Comparison of ENCODE assay signal across 26 mouse cellular contexts in genomic region chr16:19027096-19027495, GRCm38 (mm10).
A peak's percentile ranks its signal among the peaks of the same experiment; 100 is the strongest.
DNase-seq lines count a peak whose midpoint lies in the region; ATAC-seq and TF ChIP-seq lines count a peak whose summit lies in the region.
"Had no signal": no experiment of that assay in that cellular context is flagged by ENCODE, and none has a peak within 500 bp of the region (broad histone marks: within the 10 kb centered on the region; RNA-seq: fewer than 3 reads in every experiment).

No protein-coding gene starts in this region.

- TF ChIP-seq POLR2A in spleen, adult 2 months (IDR thresholded peaks at IDR 0.05; ENCODE audit: low read depth, low read length) = no peak

- H3K4me2 ChIP-seq in heart, embryonic 11.5 days = no peak overlapping the region
- H3K4me2 ChIP-seq: embryonic facial prominence, embryonic 12.5 days; embryonic facial prominence, embryonic 15.5 days; heart, embryonic 15.5 days; hindbrain, embryonic 13.5 days had no signal

- peak; percentile 58; the same call in 1 of the 2 replicates for ATAC-seq in neutrophil, adult 5-6 weeks (ENCODE audit: extremely low read depth, insufficient number of reproducible peaks, low FRiP score, poor library complexity, severe bottlenecking)
- no peak for ATAC-seq in heart, embryonic 11.5 days (replicated peaks; ENCODE audit: insufficient number of reproducible peaks, low FRiP score, low TSS enrichment)
- ATAC-seq: forebrain, embryonic 14.5 days; forebrain, postnatal 0 days; hindbrain, embryonic 16.5 days had no signal

- H3K36me3 ChIP-seq in spleen, adult 2 months (ENCODE audit: control insufficient read depth, insufficient read depth, low read length) = no peaks in the 10 kb centered on the region
- H3K36me3 ChIP-seq in heart, embryonic 11.5 days (ENCODE audit: control insufficient read depth, insufficient read depth, low read length) = no peaks in the 10 kb centered on the region
- H3K36me3 ChIP-seq: embryonic facial prominence, embryonic 12.5 days; embryonic facial prominence, embryonic 15.5 days; heart, embryonic 10.5 days; heart, embryonic 15.5 days; hindbrain, embryonic 10.5 days; hindbrain, embryonic 13.5 days had no signal

- H3K27ac ChIP-seq in spleen, adult 2 months (ENCODE audit: insufficient read depth, low read length) = peak overlapping the region; percentile 91
- no peak overlapping the region for H3K27ac ChIP-seq in heart, embryonic 11.5 days (ENCODE audit: low read depth, low read length)
- H3K27ac ChIP-seq: embryonic facial prominence, embryonic 12.5 days; embryonic facial prominence, embryonic 15.5 days; heart, adult 2 months; heart, embryonic 10.5 days; heart, embryonic 15.5 days; hindbrain, embryonic 10.5 days; hindbrain, embryonic 13.5 days had no signal

- WGBS in spleen, adult 2 months = 21% methylated on average over 1 of the region's 1 CpGs
- WGBS in heart, embryonic 11.5 days (ENCODE audit: insufficient replicate concordance) = 57% methylated on average over 1 of the region's 1 CpGs

- H3K4me1 ChIP-seq in spleen, adult 2 months (ENCODE audit: control insufficient read depth, insufficient read depth, insufficient read length) = peaks cover 12% of the 10 kb centered on the region
- H3K4me1 ChIP-seq in heart, embryonic 11.5 days (ENCODE audit: control insufficient read depth, insufficient read depth, low read length) = no peaks in the 10 kb centered on the region
- H3K4me1 ChIP-seq: embryonic facial prominence, embryonic 12.5 days; embryonic facial prominence, embryonic 15.5 days; heart, embryonic 10.5 days; heart, embryonic 15.5 days; hindbrain, embryonic 10.5 days; hindbrain, embryonic 13.5 days had no signal

- H3K27me3 ChIP-seq in spleen, adult 2 months (ENCODE audit: control insufficient read depth, insufficient read depth, low read length) = no peaks in the 10 kb centered on the region
- no peaks in the 10 kb centered on the region for H3K27me3 ChIP-seq in heart, embryonic 11.5 days (ENCODE audit: control insufficient read depth, insufficient read depth, low read length)
- H3K27me3 ChIP-seq: embryonic facial prominence, embryonic 12.5 days; embryonic facial prominence, embryonic 15.5 days; heart, embryonic 15.5 days; hindbrain, embryonic 13.5 days had no signal

- peak in 1 of 2 experiments; percentile 44 for DNase-seq in spleen, adult 2 months (ENCODE audit: low read depth in 1 of 2, low spot score in 2 of 2)
- DNase-seq in spleen, adult 12 weeks (ENCODE audit: low spot score) = no peak
- peak; percentile 48 to 55 for DNase-seq in B cell, adult 2 months
- no peak for DNase-seq in frontal cortex, postnatal 14 days (ENCODE audit: low spot score in 2 of 2)
- DNase-seq: adrenal gland, adult 2 months; adrenal gland, postnatal 14 days; cerebellum, adult 11 months; cerebellum, adult 2 months; cerebellum, adult 9-11 months; cerebellum, postnatal 25 days; forebrain, postnatal 0 days; gastrocnemius, postnatal 10 days; gastrocnemius, postnatal 36 days; heart, adult 2 months; heart, postnatal 10 days; heart, postnatal 36 days had no signal

- H3K9me3 ChIP-seq in heart, embryonic 11.5 days (replicated peaks; ENCODE audit: control insufficient read depth, low read length) = no peaks in the 10 kb centered on the region
- H3K9me3 ChIP-seq: embryonic facial prominence, embryonic 12.5 days; embryonic facial prominence, embryonic 15.5 days; heart, embryonic 10.5 days; heart, embryonic 15.5 days; hindbrain, embryonic 10.5 days; hindbrain, embryonic 13.5 days had no signal

- TF ChIP-seq CTCF in spleen, adult 2 months (IDR thresholded peaks at IDR 0.05; ENCODE audit: extremely low read depth, insufficient read depth, insufficient read length, insufficient replicate concordance) = no peak

- H3K9ac ChIP-seq in heart, embryonic 11.5 days (ENCODE audit: low read depth, low read length) = no peak overlapping the region
- H3K9ac ChIP-seq: embryonic facial prominence, embryonic 12.5 days; embryonic facial prominence, embryonic 15.5 days; forebrain, postnatal 0 days; heart, embryonic 15.5 days; hindbrain, embryonic 13.5 days had no signal

- no peak overlapping the region for H3K4me3 ChIP-seq in spleen, adult 2 months (ENCODE audit: extremely low read depth, insufficient read depth, insufficient read length)
- no peak overlapping the region for H3K4me3 ChIP-seq in heart, embryonic 11.5 days (ENCODE audit: low read depth, low read length)
- H3K4me3 ChIP-seq: embryonic facial prominence, embryonic 12.5 days; embryonic facial prominence, embryonic 15.5 days; heart, adult 2 months; heart, embryonic 10.5 days; heart, embryonic 15.5 days; hindbrain, embryonic 10.5 days; hindbrain, embryonic 13.5 days had no signal

Comparison
In these comparisons a context has a peak if more than half of its experiments do, and no peak if none do; other contexts are left out.
1. DNase-seq: peak in B cell, adult 2 months (2 of 2); none in spleen, adult 12 weeks (single experiment) and frontal cortex, postnatal 14 days (0 of 2).